Mouse (Mus musculus) lung, embryonic 16.5 days (tissue): ENCODE data around the gene Sugp1. TPM values are rescaled to one million over a fixed set of nuclear protein-coding genes. Genes with fewer than 3 reads are reported as not detected.
A peak's percentile ranks its signal among the peaks of the same experiment; 100 is the strongest.

Source experiments
- ATAC-seq: fragments of 200-750 bp; cut with Nextera tagmentation; 2 replicates; pipeline ENCODE4 v1.8.0; 2017; ENCODE audit warnings: low read depth, mild to moderate bottlenecking, moderate library complexity
- H3K27ac ChIP-seq: fragments of 300-500 bp; sonication (generic); 2 replicates; pipeline ENCODE4 v1.5.1; 2014; ENCODE audit warnings: mild to moderate bottlenecking, control low read depth, low read length
- H3K27me3 ChIP-seq: fragments of 300-500 bp; sonication (generic); 2 replicates; pipeline ENCODE4 v1.6.1; 2014; ENCODE audit warnings: low read depth, low read length, mixed read lengths; ENCODE audit not compliant: control insufficient read depth, insufficient read depth
- H3K36me3 ChIP-seq: fragments of 300-500 bp; sonication (generic); 2 replicates; pipeline ENCODE4 v1.6.1; 2014; ENCODE audit warnings: low read length; ENCODE audit not compliant: control insufficient read depth, insufficient read depth
- H3K4me1 ChIP-seq: fragments of 300-500 bp; sonication (generic); replicated peaks from 2 replicates; pipeline ENCODE4 v1.6.1; 2014; ENCODE audit warnings: low read length, mixed read lengths; ENCODE audit not compliant: control insufficient read depth, insufficient read depth
- H3K4me2 ChIP-seq: fragments of 300-500 bp; sonication (generic); 2 replicates; pipeline ENCODE4 v1.6.1; 2014; ENCODE audit warnings: low read depth, low read length, control low read depth
- H3K4me3 ChIP-seq: fragments of 300-500 bp; sonication (generic); 2 replicates; pipeline ENCODE4 v1.5.1; 2014; ENCODE audit warnings: mild to moderate bottlenecking, low read length, control low read depth
- H3K9ac ChIP-seq: fragments of 300-500 bp; sonication (generic); 2 replicates; pipeline ENCODE4 v1.6.1; 2014; ENCODE audit warnings: low read length, control low read depth
- H3K9me3 ChIP-seq: fragments of 300-500 bp; sonication (generic); 2 replicates; pipeline ENCODE4 v1.6.1; 2016; ENCODE audit warnings: low read length; ENCODE audit not compliant: control insufficient read depth
- WGBS: fragments of 180-500 bp; shearing (Covaris S2); extraction: QIAGEN DNeasy Blood & Tissue Kit; methylation state at CpG from one replicate; pipeline ENCODE4 v1.1.7; 2014; 5-methylcytosine and 5-hydroxymethylcytosine counted together
- polyA plus RNA-seq: library from polyadenylated mRNA; unstranded; fragments of >200 nt; fragmentation: Nextera tagmentation; extraction: Ambion mirVana; gene quantifications from 2 replicates; pipeline ENCODE4 v1.2.1, GENCODE M21; 2015

Gene Sugp1
- polyA plus RNA-seq, 1 experiment from 2014 or later: 43.1 TPM

DNA sequence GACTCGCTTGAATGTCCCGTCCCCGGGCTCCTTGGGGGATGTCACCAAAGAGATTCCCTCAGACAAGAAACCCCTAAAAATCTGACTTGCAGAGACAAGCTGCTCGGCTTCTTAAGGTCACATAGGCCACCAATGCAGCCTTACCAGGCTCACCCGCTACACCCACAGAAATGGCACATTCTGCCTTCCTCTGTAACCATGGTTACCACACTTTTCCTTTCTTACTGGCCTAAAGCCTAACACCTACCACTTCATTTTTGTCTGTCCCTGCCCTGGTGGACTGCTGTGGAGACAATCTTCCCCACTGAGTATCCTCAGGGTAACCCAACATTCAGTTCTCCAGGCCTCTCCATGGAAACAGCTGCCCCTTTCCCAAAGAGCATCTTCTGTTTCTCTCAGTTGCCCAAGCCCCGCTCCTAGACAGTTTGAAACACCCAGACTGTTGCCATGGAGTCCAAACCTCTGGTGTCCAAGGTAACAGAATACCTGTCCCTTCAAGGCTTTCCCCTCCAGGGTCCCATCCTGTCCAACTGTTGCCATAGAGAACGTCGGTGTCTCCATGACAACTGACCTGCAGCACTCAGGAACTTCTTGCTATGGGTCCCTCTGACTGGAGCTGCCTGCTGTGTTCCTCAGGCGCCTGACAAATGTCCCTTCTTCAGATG lies 46.8 kb downstream of the Sugp1 start:
- no peaks in the 10 kb centered on the region for H3K36me3 ChIP-seq
- no peak overlapping the region for H3K4me3 ChIP-seq
- 50% methylated on average over 9 of the region's 9 CpGs for WGBS
- H3K4me2 ChIP-seq: no peak overlapping the region
- ATAC-seq: no peak
- peaks cover 65% of the 10 kb centered on the region for H3K27me3 ChIP-seq
- H3K9ac ChIP-seq: no peak overlapping the region
- no peak overlapping the region for H3K27ac ChIP-seq
- no peaks in the 10 kb centered on the region for H3K9me3 ChIP-seq
- peaks cover 3% of the 10 kb centered on the region; the same call in 1 of the 2 replicates for H3K4me1 ChIP-seq

DNA sequence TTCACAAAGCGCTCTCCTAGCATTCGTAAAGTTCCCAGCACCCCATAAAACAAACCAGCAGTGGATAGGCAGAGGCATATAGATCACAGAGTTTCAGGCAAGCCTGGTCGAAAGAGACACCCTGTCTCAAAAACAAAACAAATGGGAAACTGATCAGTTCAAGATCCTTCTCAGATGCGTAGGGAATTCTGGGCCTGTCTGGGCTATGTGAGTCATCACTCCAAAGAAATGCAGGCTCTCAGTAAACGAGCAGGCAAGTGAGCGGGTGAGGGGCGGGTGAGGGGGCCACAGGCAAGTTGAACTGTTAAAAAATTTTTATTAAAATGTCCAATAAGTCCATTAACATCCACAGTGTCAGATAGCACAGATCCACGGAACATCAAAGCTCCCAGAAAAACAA lies 50.2 kb downstream of the Sugp1 start:
- Histone ChIP-seq H3K4me3 (no peak overlapping the region), H3K9ac (no peak overlapping the region), H3K27ac (no peak overlapping the region), H3K4me1 (peaks cover 3% of the 10 kb centered on the region; the same call in 1 of the 2 replicates), H3K9me3 (0 out of 2 replicates have a peak, but pooled peaks cover 3% of the 10 kb centered on the region), H3K4me2 (no peak overlapping the region), H3K36me3 (no peaks in the 10 kb centered on the region), H3K27me3 (peaks cover 32% of the 10 kb centered on the region)
- no peak for ATAC-seq
- WGBS: 46% methylated on average over 8 of the region's 8 CpGs

DNA sequence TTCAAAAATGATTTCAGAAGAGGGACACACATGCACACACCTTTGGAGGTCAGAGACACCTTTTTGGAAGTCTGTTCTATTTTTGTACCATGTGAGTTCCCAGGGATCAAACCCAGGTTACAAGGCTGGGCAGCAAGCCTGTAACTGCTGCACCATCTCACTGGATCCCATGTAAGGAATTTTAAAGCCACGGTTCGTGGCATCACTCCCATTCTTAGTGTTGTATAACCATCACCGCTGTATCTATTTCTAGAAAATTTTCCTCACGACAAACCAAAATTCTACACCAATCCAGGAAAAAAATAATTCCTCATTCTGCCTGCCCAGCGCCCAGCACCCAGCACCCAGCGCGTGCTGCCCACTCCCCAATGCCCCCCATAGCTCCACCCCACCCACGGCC lies 56.7 kb downstream of the Sugp1 start:
- Histone ChIP-seq H3K4me1 (no peaks in the 10 kb centered on the region), H3K27ac (no peak overlapping the region), H3K4me2 (no peak overlapping the region), H3K9me3 (0 out of 2 replicates have a peak, but pooled peaks cover 3% of the 10 kb centered on the region), H3K27me3 (no peaks in the 10 kb centered on the region), H3K4me3 (no peak overlapping the region), H3K9ac (no peak overlapping the region), H3K36me3 (no peaks in the 10 kb centered on the region)
- no peak for ATAC-seq
- WGBS: 61% methylated on average over 8 of the region's 8 CpGs

DNA sequence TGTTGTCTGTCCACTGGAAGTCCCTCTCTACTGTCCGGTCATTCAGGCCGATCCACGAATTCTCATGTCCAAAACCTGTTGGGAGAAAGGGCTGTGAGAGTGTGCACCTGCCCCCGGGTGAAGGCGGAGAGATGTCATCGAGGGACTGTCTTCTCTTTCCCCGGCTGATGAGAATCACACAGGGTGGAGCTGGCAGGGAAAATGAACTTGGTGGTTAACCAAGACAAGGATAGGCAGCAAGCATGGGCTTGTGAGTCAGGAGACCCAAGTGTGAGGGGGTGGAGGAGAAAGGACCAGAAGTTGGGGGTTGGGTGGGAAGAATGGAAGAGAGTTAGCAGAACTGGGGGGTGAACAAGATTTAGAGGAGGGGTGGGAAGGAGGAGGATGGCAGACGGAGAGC lies 57.6 kb downstream of the Sugp1 start:
- 73% methylated on average over 8 of the region's 8 CpGs for WGBS
- Histone ChIP-seq H3K4me1 (no peaks in the 10 kb centered on the region), H3K4me2 (no peak overlapping the region), H3K9ac (no peak overlapping the region), H3K4me3 (no peak overlapping the region), H3K36me3 (no peaks in the 10 kb centered on the region), H3K27ac (no peak overlapping the region), H3K9me3 (0 out of 2 replicates have a peak, but pooled peaks cover 3% of the 10 kb centered on the region), H3K27me3 (no peaks in the 10 kb centered on the region)
- ATAC-seq: no peak

DNA sequence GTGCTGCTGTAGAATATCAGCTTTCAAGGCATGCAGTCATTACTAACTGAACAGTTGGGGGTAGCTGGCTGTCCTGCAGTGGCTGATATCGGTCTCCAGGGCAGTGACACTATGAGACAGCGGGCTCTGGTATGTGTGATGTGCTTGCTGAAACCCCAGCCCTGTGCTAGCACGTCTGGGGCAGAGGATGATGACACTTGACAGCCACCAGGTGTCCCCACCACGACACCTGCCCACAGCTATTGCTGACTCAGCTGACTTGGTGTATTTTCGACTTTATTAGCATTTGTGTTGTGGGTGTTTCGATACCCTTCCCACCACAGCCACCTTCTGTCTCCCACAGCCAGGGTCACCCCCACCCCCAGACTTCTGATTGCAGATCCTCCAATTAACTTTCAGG lies 61.9 kb downstream of the Sugp1 start:
- H3K4me2 ChIP-seq: no peak overlapping the region
- H3K9me3 ChIP-seq: no peaks in the 10 kb centered on the region
- no peak overlapping the region for H3K4me3 ChIP-seq
- no peak overlapping the region for H3K27ac ChIP-seq
- no peaks in the 10 kb centered on the region; the same call in 1 of the 2 replicates for H3K27me3 ChIP-seq
- H3K36me3 ChIP-seq: no peaks in the 10 kb centered on the region
- H3K9ac ChIP-seq: no peak overlapping the region
- H3K4me1 ChIP-seq: no peaks in the 10 kb centered on the region
- peak; percentile 49; the same call in 1 of the 2 replicates for ATAC-seq
- WGBS: 11% methylated on average over 6 of the region's 6 CpGs

DNA sequence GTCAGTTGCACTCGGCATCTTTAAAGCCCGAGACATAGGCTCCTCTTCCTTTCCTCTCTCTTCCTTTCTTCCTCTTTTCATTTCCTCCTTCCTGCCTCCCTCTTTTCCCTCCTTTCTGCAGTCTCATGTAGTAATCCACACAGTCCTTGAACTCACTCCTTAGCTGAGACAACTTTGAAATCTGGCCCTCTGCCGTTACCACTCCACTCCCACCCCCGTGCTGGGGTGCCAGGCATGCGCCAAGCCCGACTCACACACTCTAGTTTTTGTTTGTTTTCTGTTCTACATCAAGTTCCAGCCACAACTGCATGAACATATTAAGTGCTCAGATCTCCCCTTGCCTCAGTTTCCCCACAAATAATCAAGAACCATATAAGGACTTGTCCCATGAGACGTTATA lies 62.3 kb downstream of the Sugp1 start:
- no peaks in the 10 kb centered on the region for H3K9me3 ChIP-seq
- no peaks in the 10 kb centered on the region; the same call in 1 of the 2 replicates for H3K27me3 ChIP-seq
- no peaks in the 10 kb centered on the region for H3K4me1 ChIP-seq
- H3K36me3 ChIP-seq: no peaks in the 10 kb centered on the region
- H3K4me3 ChIP-seq: no peak overlapping the region
- 58% methylated on average over 7 of the region's 7 CpGs for WGBS
- H3K4me2 ChIP-seq: no peak overlapping the region
- H3K9ac ChIP-seq: no peak overlapping the region
- ATAC-seq: no peak
- H3K27ac ChIP-seq: no peak overlapping the region

DNA sequence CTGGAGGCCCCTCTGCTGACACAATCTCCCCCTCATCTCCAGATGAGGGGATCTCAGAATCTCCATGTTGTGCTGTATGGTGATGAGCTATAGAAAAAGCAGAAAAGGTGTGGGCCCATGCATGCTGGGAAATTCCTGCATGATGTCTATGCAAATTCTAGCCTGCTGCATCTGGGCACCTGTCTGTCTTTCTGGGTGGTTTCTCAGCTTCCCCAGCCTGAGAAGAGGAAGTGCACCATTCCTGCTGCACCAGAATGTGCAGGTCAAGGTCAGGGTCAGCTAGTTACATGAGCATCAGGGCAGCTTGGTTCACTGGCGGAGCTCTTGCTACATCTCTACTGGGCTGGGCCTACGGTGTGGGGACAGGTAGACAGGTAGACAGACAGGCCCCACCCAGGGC lies 67.8 kb downstream of the Sugp1 start:
- H3K36me3 ChIP-seq: no peaks in the 10 kb centered on the region
- no peak overlapping the region for H3K4me3 ChIP-seq
- H3K4me2 ChIP-seq: no peak overlapping the region
- no peaks in the 10 kb centered on the region for H3K4me1 ChIP-seq
- H3K27me3 ChIP-seq: peaks cover 40% of the 10 kb centered on the region
- H3K9me3 ChIP-seq: no peaks in the 10 kb centered on the region
- no peak for ATAC-seq
- no peak overlapping the region for H3K9ac ChIP-seq
- no peak overlapping the region for H3K27ac ChIP-seq
- WGBS: 72% methylated on average over 2 of the region's 2 CpGs

DNA sequence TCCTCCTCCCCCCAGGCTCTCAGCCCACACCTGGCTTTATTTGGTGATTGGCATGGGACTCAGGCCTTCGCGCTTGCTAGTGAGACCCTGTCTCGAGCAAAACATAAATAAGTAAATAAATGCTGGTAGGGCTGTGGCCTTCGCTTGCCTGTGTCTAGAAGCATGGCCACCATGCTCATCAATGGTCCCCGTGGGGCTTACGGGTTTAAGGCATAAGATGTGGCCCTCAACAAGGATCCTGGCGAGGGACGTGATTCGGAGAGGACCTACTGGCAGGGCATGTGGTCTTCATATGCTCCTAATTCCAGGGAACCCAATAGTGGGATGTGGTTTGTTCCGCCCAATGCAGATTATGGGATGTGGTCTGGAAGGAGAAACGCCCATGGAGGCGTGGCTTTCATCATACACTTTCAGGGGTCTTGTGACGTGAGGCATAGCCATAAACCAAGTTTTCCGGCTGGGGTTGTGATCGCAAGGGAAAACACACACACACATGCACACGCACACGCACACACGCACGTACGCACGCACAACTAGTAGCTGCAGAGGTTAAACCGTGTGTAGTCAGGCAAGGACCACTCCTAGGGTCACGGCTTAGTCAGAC lies 68.7 kb downstream of the Sugp1 start:
- peaks cover 42% of the 10 kb centered on the region for H3K27me3 ChIP-seq
- WGBS: 46% methylated on average over 23 of the region's 23 CpGs
- ATAC-seq: no peak
- no peak overlapping the region for H3K4me3 ChIP-seq
- H3K9me3 ChIP-seq: no peaks in the 10 kb centered on the region
- no peaks in the 10 kb centered on the region for H3K36me3 ChIP-seq
- no peak overlapping the region for H3K9ac ChIP-seq
- H3K4me2 ChIP-seq: no peak overlapping the region
- no peaks in the 10 kb centered on the region for H3K4me1 ChIP-seq
- no peak overlapping the region for H3K27ac ChIP-seq

DNA sequence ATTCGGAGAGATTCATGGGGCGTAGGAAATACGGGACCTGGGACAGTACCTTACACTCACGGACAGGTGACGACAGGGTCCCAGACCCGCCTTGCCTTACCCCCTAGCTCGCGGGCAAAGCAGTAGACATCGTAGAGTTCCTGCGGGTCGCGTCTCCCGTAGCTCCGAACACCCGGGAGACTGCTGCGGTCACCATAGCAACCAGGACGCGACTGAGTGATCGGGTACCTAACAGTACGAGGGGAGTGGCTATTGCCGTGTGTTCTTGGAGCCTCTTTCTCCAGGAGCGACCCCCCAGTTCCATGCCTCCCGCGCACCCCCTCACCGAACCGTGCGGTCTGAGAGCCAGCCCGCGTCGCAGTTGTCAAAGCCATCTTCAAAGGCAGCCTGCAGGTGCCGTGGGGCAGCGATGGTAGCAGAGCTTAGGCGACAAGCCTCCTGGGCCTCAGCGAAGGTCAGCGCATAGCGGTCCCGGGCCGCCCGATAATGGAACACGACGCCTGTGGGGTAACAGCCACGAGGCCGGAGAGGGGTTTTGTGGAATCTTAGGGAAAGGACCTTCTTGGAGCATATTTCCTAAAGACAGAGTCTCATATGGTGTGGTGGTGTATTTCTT lies 69.9 kb downstream of the Sugp1 start:
- WGBS: 6% methylated on average over 43 of the region's 43 CpGs
- Histone ChIP-seq H3K27me3 (peaks cover 46% of the 10 kb centered on the region), H3K36me3 (no peaks in the 10 kb centered on the region), H3K4me1 (no peaks in the 10 kb centered on the region), H3K4me3 (no peak overlapping the region), H3K27ac (no peak overlapping the region), H3K4me2 (no peak overlapping the region), H3K9me3 (no peaks in the 10 kb centered on the region), H3K9ac (no peak overlapping the region)
- no peak for ATAC-seq
